Mouse (Mus musculus) heart, postnatal 10 days (tissue): ENCODE results near the gene Cryba4. TPM values are rescaled to one million over a fixed set of nuclear protein-coding genes. Genes with fewer than 3 reads are reported as not detected.

Experiments
- DNase-seq, 2 experiments: peaks; one replicate each; pipeline ENCODE4 v3.0.0; 2021
- intact Hi-C: fragments of 180-260 bp; cut with DNase I; formaldehyde crosslinking; loops from one replicate; pipeline ENCODE4 v1.15.1; 2025
- total RNA-seq, 2 experiments: library from RNA; stranded (reverse); gene quantifications; 2 replicates each; pipeline ENCODE4 v1.2.3; 2021

Gene Cryba4
- 1 to 10 TPM; 3.1 to 3.2 TPM for total RNA-seq

DNA sequence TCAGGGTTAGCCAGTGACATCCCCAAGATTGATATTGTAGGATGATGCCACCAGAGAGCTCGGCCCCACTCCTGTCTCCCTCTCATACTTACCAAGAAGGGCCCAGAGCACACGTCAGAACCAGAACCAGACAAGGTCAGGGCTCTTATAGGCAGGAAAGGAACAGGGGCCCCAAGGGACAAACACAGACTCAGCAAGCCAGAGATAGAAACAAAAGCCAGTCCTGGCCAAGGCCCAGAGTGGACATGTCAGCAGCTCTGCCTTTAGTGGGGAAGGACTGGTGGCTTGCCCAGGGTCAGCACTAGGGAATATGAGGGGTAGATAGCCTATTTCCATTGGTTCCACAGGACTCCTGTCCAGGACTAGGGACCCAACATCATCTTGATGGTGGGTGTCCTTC, at the start of gene Cryba4:
Gene Cryba4 (minus strand): TSS at position 119 of the 400 bp plus-strand sequence.
- DNase-seq, result peak; percentile 76
- intact Hi-C loops, result no loop called here

DNA sequence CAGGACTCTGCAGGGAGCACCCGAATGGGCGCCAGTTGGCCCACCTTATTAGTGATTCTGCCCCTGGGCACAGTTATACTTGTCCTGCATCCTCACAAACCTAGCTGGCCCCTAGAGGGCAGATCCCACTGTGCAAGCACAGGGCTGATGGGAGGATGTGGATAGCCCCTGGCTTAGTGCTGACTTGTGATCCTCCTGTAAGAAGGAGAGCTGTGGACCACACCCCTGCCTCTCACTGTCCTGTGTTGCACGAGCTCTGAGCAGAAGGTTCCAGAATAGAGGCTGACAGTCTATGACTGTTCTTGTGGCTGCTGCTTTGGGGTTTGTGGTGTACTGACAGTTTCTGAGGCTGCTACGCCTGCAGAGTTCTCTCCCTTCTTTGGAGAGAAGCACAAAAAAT, 49.4 kb upstream of the Cryba4 start:
- intact Hi-C loops, result loop anchor here (2.0 kb wide), 1 partner anchor 15 kb away; no protein-coding TSS in a partner anchor
- no peak for DNase-seq

DNA sequence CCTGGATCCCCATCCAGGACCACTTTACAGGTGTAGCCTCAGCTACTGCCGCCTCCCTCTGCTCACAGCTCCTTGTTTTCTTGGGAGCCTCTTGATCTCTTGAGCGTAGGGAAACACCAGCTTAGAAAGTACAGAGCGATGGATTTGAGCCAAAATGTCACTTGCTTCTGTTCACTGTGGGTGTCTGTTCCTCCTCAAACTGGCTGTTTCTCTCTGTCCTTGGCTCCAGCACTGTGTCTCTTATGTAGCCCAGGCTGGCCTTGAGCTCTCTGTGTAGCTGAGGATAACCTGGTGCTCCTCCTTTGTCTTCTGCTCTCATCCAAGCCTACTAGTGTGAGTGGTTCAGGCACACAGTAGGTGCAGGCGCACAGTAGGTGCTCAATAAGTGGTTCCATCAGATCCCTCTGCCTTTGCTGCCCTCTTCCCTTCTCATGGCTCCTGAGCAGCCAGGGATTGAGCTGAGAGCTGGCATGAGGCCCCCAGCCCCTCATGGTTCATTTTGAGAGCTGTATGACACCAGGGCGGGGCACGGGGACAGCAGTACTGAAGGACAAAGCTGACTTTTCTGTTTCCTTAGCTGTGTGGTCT, 48.5 kb upstream of the Cryba4 start:
- DNase-seq, result no peak
- intact Hi-C loops, result loop anchor here (2.0 kb wide), 1 partner anchor 16 kb away; no protein-coding TSS in a partner anchor

DNA sequence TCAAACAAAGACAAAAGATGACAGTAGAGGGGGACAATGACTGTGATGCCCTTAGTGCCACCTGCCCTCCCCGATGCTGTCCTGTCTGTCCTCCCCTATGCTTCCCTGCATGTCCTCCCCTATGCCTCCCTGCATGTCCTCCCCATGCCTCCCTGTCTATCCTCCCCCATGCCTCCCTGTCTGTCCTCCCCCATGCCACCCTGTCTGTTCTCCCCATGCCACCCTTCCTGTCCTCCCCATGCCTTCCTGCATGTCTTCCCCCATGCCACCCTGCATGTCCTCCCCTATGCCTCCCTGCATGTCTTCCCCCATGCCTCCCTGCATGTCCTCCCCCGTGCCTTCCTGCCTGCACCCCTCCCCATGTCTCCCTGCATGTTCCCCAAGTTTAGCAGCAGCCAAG, 47.8 kb upstream of the Cryba4 start:
- no peak for DNase-seq
- intact Hi-C loops, result loop anchor here (2.0 kb wide), 1 partner anchor 17 kb away; no protein-coding TSS in a partner anchor

DNA sequence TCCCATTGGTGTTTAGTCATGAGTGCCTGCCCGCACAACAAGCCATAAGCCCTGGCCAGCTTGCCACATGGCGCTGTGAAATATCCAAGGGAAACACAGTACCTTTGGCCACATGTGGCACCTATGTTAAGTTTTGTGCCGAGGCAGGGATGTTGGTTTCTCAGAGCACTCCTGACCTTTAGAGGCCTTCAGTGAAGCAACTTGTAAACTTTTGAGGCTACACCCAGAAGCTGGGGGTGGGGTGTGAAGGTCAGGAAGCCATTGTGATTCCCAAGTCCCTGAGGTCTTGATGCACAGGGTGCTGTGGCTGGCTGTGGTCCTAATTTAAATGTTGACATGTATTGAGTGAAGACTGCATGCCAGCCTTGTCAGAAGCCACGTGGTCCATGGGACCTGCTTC, 47.1 kb upstream of the Cryba4 start:
- intact Hi-C loops, result loop anchor here (2.0 kb wide), 1 partner anchor 23 kb away; the partner anchor contains the start of gene Tpst2
- no peak for DNase-seq

DNA sequence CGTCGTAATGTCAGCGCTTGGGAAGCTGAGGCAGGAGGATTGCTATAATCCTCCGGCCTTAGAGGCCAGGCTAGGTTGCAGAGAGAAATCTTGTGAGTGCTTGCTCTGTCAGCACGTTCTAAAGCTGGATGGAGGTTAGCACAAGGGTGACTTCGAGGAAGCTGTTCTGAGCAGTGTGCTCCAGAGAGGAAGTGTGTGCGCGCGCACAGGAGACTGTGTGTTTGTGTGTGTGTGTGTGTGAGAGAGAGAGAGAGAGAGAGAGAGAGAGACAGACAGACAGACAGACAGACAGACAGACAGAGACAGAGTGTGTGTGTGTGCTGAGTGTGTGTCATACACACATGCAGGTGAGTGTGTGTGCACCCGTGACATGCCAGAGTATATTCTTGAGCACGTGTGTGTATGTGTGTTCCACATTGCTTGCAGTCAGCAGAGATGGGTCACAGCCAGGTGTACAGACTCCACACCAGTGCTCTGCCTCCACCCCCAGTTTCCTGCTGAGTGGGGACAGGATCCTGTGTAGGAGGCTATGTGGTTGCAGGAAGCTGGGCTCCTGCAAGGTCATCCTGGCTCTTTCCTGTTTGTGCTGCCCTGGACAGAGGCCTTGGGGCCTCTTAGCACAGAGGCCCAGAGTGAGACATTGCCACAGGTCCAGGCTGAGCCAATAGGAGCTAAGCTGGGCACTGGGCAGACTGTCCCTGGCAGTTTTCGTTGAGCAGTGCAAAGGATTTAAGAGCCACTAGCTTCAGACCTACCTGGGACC, 46.1 kb upstream of the Cryba4 start:
- DNase-seq, result peak; percentile 57 to 62
- intact Hi-C loops, result loop anchor here (2.0 kb wide), 1 partner anchor 22 kb away; the partner anchor contains the start of gene Tpst2

DNA sequence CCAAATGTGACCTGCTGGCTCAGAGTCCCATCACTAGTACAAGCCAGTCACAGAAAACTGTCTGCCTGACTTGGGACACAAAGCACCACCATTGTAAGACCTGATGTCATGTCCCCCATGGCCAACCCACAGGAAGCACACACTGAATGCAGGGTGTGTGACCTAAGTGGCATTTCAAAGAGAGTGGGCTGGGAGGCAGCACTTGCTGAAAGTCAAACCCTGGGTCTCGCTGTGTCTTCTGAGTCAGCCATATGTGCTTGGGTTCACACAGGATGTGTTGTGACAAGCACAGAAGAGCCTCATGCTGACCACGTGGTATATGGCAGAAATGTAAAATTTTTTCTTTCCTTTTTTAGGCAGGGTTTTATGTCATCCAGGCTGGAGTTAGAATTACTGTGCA, 44.9 kb upstream of the Cryba4 start:
- no peak for DNase-seq
- intact Hi-C loops, result no loop called here

DNA sequence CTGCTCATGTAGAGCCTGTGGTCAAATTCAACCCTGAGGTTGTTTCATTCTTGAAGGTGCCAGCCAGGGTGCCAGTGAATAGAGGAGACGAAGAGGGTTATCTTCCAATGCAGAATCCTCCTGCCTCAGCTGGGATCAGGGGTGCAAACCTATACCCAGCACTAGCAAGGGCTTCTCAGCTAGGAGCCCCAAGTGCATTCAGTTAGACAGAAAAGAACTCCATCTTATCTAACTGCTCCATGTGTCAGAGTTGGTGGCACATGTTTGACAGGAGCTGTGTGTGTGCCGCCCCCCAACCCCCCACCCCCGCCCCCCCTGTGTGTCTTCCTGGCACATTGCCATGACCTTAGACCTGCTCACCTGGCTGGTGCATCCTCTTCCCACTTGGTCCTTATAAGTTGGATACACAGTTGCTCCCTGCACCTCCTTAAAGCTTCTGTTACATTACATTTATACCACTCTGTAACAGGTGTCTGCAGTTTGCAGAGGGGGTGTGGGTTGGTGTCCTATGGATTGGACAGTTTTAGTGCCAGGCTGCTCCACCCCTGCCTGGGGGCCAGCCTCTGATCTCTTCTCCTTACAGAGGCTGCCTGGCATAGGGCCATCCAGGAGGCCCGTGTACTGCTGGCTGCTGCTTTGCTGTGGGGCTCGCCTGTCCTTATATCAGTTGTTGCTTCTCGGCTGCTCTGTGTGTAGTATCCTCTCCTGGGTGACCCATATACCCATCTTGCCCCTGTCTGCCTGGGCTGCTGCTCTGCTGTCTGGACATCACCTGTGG, 44.3 kb upstream of the Cryba4 start:
- DNase-seq, result peak in 1 of 2 experiments; percentile 42

DNA sequence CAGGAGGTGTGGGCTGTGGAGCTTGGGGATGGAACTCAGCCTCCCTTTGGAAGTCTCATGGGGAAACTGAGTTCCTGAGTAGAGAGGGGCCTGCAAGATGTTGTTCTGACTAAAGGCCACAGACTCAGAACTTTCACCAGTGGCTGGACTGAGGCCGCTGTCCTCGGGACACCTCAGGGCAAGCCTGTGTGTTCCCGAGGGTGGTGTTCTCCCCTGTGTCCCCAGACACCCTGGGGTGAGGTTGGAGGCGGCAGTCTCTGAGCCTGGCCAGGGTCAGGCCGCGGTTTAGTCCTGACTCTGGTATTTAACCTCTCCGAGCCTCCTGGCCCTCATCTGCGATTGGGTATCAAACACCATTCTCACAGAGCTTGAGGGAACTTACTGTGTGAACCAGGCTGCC, 43.2 kb upstream of the Cryba4 start:
- no peak for DNase-seq
- intact Hi-C loops, result loop anchor here (2.0 kb wide), 1 partner anchor 55 kb away; no protein-coding TSS in a partner anchor

More for the DNA sequence above, 44.3 kb upstream of the Cryba4 start:
- intact Hi-C loops, result no loop called here

DNA sequence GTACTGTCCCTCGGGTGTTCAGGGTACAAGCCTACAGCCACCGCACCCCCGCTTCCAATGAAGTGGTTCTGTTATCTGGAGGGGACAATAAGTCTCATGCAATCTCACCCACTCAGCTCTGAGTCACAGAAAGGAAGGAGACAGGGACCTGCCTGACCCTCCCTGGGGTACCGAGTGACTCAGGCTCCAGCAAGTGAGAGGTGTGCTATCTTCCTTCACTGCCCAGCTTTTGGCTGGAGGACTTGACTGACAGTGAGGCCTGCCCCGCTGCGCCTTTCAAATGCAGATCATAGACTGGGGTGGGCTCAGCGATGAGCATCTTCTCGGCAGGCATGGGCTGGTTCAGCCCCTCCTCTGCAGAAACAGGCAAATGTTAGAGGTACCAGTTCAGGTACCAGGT, 42.8 kb upstream of the Cryba4 start:
- intact Hi-C loops, result loop anchor here (2.0 kb wide), 1 partner anchor 54 kb away; no protein-coding TSS in a partner anchor
- DNase-seq, result no peak

DNA sequence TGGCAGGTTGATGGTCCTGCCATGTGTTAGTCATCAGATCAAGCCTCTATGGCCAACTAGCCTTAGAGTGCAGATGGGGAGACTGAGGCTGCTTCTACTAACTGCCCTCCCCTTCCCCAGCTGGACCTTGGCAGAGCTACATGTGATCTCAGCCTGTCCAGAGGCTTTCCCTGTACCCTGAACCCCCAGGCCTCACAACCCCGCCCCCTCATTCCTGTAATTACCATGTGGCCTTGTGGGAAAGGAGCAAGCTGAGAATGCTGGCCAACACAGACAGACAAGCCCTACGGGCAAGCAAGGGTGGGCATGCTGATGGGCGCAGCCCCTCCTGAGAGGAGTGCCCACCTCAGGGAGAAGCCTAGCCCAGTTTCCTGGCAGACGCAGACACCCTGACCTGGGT, 42.4 kb upstream of the Cryba4 start:
- intact Hi-C loops, result loop anchor here (2.0 kb wide), 1 partner anchor 54 kb away; no protein-coding TSS in a partner anchor
- DNase-seq, result no peak

DNA sequence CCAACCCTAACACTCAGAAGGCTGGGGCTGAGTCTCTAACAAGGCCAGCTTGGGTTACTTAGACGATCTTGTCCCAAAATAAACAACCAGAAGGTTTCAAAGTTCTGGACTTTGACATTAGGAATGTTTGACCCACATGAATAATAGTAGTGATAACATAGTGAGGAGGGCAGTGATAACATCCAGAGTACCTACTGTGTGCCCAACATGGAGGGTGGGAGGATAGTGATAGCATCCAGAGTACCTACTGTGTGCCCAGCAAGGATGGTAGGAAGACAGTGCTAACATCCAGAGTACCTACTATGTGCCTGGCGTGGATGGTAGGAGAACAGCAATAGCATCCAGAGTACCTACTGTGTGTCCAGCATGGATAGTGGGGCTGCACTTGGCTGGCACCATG, 41.5 kb upstream of the Cryba4 start:
- intact Hi-C loops, result loop anchor here (2.0 kb wide), 1 partner anchor 53 kb away; no protein-coding TSS in a partner anchor
- DNase-seq, result no peak

DNA sequence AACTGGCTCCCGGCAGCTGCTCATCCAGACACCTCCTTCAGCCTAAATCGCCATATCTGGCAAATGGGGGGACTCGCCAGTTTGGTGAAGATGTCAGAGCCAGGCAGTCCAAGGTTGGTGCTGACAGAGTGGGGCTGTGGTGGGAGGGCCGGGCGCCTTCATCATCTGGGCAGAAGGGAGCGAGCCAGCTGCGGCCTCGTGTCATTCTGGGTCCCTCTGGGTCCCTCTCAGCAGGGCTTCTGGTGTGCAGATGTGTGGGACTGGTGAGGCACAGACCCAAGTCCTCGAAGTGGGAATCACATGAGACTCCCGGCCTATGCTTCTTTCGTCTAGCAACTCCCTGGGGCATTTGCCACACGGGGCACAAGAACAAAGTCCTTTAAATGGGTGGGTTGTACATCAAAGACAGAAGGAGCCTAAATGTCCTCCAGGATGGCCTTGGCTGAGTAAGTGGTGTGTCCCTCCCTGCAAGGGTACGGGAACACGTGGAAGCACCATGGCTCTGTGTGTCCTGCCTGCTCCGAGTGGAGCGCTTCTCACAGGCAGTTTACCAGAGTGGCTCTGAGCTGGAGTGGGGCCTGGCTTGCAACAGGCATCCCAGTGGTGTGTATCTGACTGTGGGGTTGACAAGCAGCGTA, 40.1 kb upstream of the Cryba4 start:
- DNase-seq, result no peak
- intact Hi-C loops, result no loop called here

DNA sequence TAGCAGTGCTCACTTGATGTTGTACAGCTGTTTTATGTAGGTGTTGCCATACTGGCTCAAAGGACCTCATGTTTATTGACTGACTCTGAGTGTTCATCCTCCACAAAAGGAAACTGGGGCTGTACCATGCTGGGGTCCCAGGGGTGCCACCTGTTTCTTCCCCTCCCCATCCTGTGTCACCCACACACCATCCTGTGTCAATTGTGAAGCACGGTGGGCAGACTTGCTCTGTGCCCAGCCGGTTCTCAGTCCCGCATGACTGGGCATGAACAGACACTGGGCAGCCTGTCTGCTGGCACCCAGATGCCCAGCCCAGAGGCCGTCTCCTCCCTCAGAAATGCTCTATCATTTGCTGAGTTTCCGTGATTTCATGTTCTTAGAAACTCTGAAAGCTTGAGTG, 39.5 kb upstream of the Cryba4 start:
- intact Hi-C loops, result no loop called here
- DNase-seq, result no peak

DNA sequence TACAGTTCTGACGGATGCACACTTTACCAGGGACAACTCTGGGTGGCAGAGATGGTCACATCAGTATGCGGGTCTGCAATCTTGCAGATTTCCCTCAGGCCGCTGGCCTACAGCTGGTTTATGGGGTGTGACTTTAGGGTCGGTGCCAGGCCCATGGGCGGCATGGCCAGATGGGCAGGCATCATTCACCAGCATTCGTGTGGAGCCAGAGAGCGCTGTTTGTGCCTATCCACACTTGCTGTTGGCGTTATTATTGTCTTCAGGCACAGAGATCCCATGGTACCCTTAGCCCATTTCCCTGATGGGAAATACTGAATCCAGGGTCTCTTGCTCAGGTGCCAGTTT, 38.2 kb upstream of the Cryba4 start:
- no peak for DNase-seq
- intact Hi-C loops, result no loop called here

DNA sequence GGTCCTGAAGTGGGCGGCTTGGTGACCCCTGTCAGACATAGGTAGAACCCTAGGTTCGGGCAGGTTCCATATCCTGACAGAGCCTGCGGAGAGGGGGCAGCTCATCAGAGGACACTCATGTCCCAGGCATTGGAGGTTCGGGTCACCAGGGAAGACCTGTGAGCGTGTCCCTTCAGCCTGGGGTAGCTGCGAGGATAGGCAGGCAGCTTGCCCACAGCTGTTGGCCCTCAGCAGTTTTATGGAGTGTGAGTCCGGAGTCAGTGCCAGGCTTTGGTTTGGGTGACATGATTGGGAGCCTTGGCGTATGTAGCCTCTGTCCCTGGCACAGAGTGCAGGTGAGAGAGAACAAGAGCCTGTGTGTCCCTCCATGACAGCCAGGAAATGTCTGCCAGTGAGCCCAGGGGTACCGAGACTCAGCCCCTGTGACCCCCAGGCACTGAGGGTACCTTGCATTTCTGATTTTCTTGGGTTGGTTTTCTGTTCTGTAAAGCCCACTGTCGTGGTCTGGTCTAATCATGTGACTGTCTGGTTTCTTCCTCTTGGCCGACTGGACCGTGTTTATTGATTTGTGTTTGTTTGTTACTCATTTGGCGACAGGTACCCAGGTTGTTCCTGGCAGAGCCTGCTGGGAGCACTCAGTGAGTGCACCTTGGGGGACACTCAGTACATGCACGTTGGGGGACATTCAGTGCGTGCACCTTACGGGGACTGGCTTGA, 37.7 kb upstream of the Cryba4 start:
- intact Hi-C loops, result no loop called here
- peak; percentile 70 to 79 for DNase-seq

DNA sequence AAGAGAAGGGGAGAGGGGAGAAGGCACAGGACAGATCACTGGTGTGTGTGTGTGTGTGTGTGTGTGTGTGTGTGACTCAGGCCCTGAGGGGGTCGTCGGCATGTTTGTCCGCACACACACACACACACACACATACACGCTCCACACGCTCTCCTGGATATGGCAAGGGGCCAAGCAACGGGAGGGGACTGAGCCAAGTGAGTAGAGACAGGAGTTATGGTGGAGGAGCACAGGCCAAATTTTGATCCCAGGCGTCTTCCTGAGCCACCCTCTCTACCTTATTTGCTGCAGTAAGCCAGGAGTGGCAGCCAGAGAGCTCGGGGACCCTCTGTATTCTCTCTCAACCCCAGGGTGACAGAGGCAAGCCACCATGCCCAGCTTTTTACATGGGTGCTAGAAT, 36.9 kb upstream of the Cryba4 start:
- intact Hi-C loops, result no loop called here
- DNase-seq, result peak; percentile 52 to 73

DNA sequence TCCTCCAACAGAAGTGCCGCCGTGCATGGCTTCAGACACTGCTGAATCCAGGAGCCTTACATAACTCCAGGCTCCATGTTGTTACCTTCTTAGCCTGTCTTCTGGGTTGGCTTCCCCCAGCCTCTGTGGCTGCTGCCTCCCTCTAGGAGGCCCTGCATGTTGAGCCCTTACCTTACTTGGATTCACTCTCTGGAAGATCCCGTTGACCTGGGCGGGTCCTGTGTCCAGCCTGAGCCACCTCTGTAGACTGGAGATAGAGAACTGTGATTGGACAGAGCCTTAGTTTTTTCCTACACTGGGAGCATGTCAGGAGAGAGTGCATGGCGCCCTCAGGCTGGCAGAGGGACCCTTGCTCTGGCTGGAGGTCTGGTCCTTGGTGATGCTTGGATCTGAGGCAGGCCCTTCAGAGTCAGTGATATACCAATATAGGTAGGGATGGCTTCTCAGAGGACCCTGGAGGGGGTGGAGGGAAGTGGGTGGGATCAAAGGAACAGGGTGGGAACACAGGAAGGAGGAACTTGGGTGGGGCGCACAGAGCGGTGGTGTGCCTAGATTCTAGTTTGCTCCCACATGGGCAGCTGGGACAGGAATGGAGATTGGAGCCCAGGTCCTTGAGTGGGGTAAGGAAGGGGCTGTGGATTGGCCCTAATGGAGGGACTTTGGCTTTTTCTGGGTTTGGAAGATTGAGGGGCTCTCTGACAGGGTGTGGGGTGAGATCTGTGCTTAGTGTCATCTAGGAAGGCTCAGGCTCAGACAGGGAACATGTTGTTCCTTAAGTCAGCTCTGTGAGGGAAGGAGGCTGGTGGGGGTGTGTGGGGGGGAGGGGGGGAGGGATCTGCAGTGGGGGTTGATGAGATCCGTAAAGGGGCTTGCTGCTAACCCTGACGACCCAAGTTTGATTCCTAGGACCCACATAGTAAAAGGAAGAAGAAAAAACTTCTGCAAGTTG, 36.1 kb upstream of the Cryba4 start:
- peak in 1 of 2 experiments; percentile 46 for DNase-seq
- intact Hi-C loops, result no loop called here

DNA sequence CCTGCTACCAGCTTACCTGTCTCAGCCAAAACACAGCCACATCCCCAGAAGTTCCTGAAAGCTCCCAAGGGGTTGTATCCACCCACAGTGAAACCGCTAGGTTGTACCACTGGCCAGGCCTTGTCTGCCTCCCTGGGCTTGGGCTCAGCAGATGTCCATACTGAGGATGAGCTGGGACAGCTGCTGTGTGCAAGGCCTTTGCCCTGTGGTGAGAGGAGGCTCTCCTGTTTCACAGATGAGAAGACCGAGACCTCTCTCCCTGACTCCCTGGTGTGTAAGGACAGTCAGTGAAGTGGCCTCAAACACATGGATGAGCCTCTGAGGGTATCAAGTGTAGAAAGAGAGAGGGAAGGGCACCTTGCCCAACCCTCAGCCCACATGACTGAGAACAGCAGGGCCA, 35.3 kb upstream of the Cryba4 start:
- no peak for DNase-seq
- intact Hi-C loops, result no loop called here
